Comparison of ENCODE assay signal across 1 mouse cellular context in the genomic region with DNA sequence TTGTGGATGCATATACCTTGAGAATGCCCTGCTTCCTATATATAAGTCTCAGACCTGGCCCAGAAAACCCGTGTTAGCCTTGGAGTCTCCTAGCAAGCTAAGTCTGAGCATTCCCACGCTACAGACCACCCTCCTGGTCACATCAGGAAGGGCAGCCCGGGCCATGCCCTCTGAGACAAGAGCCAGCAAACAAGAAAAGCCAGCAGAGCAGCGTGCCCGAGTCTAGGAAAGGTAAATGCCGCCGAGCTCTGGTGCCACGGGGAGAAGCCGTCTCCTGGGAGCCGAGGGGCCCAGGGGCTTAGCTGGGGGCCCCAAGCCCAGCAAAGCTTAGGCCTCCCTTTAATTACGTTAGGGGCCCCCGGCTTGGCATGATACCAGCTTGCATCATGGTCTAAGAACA.
TF ChIP-seq lines count a peak whose summit lies in the region.

No protein-coding gene starts in this region.

TF ChIP-seq in MEL, 35 proteins besides CTCF, POLR2A, EP300 and RAD21:
- TF ChIP-seq GATA1 (IDR thresholded peaks at IDR 0.05; ENCODE audit: low read depth, low read length) (no peak), JUND (IDR thresholded peaks at IDR 0.05; ENCODE audit: low read depth, low read length) (no peak), USF2 (IDR thresholded peaks at IDR 0.05; ENCODE audit: borderline replicate concordance in 1 of 2, insufficient read depth in 1 of 2, low read depth in 1 of 2, low read length in 2 of 2) (no peak), BHLHE40 (IDR thresholded peaks at IDR 0.05; ENCODE audit: borderline replicate concordance, low read depth, low read length) (no peak), ELF1 (IDR thresholded peaks at IDR 0.05; ENCODE audit: low read depth, low read length) (no peak), ZNF384 (IDR thresholded peaks at IDR 0.05; ENCODE audit: low read depth, low read length) (no peak), MAZ (IDR thresholded peaks at IDR 0.05; ENCODE audit: low read depth, low read length) (no peak), ZC3H11A (IDR thresholded peaks at IDR 0.05; ENCODE audit: low read depth, low read length) (no peak), KAT2A (conservative IDR thresholded peaks at IDR 0.05; ENCODE audit: low read depth, low read length) (no peak), MEF2A (IDR thresholded peaks at IDR 0.05; ENCODE audit: extremely low read depth, insufficient replicate concordance, low read depth, low read length, poor library complexity, severe bottlenecking) (no peak), TAL1 (IDR thresholded peaks at IDR 0.05; ENCODE audit: low read length) (no peak), CHD1 (IDR thresholded peaks at IDR 0.05; ENCODE audit: low read depth, low read length) (no peak), E2F4 (IDR thresholded peaks at IDR 0.05; ENCODE audit: borderline replicate concordance, low read depth, low read length) (no peak), RCOR1 (IDR thresholded peaks at IDR 0.05; ENCODE audit: low read depth, low read length) (no peak)
